Comparison of ENCODE assay signal across 8 mouse cellular contexts in the genomic region with DNA sequence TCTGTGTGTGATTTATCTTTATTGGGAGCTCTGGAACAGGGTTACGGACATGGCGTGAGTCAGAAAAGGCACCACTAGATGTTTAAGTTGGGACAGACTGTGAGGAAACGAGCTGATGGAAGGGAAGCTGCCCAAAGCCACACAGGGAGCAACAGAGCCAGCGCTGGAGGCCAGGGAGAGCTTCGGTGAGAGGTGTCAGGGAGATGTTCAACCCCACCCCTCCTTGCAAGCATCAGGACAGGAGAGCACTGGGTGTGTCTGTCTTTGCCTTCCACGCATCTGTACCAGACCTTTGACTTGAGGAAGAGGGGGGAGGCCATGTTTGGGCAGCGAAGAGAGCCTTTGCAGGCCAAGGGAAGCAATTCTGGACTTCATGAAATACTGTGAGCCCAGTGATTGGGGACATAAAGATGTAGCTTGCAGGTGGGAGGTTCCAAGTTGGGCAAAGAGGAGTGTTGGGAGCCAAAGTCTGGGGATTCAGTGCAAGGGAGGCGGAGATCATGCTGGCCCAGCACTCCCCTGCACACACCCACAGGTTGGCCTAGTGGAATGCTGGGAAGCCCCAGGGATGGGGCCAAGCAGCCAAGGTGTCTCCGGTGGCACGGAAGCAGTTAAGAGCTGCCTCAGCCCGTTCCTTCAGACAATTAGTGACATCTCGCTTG. TPM values are rescaled to one million over a fixed set of nuclear protein-coding genes. Genes with fewer than 3 reads are reported as not detected.
DNase-seq lines count a peak whose midpoint lies in the region; ATAC-seq and TF ChIP-seq lines count a peak whose summit lies in the region.

No protein-coding gene starts in this region.

- WGBS in lung, embryonic 14.5 days = 32% methylated on average over 12 of the region's 12 CpGs
- 28% methylated on average over 12 of the region's 12 CpGs for WGBS in kidney, adult 2 months
- WGBS in neural tube, embryonic 14.5 days = 25% methylated on average over 12 of the region's 12 CpGs

- TF ChIP-seq CTCF in lung, embryonic 14.5 days (IDR thresholded peaks at IDR 0.05; ENCODE audit: low read depth) = no peak
- TF ChIP-seq CTCF in kidney, adult 2 months (conservative IDR thresholded peaks at IDR 0.05; ENCODE audit: insufficient read depth, insufficient read length, low read depth, low read length) = no peak

- no peak overlapping the region for H3K4me3 ChIP-seq in lung, embryonic 14.5 days (ENCODE audit: low read depth, low read length)
- H3K4me3 ChIP-seq in kidney, adult 2 months (ENCODE audit: insufficient read depth, low read depth, low read length) = no peak overlapping the region
- no peak overlapping the region for H3K4me3 ChIP-seq in neural tube, embryonic 14.5 days (ENCODE audit: low read depth, low read length)

- H3K4me2 ChIP-seq in lung, embryonic 14.5 days = peak overlapping the region; percentile 24; the same call in 1 of the 2 replicates
- peak overlapping the region; percentile 18; the same call in 1 of the 2 replicates for H3K4me2 ChIP-seq in neural tube, embryonic 14.5 days (ENCODE audit: low read depth, low read length)

- TF ChIP-seq POLR2A in kidney, adult 2 months (IDR thresholded peaks at IDR 0.05; ENCODE audit: low read depth, low read length) = no peak

- no peaks in the 10 kb centered on the region for H3K27me3 ChIP-seq in lung, embryonic 14.5 days (ENCODE audit: insufficient read depth, low read length)
- no peaks in the 10 kb centered on the region for H3K27me3 ChIP-seq in kidney, adult 2 months (replicated peaks; ENCODE audit: control insufficient read depth, insufficient read depth, low read length)
- no peaks in the 10 kb centered on the region for H3K27me3 ChIP-seq in neural tube, embryonic 14.5 days (ENCODE audit: control insufficient read depth, insufficient read depth, low read length)

- H3K36me3 ChIP-seq in lung, embryonic 14.5 days (ENCODE audit: insufficient read depth) = no peaks in the 10 kb centered on the region
- no peaks in the 10 kb centered on the region for H3K36me3 ChIP-seq in kidney, adult 2 months (ENCODE audit: control insufficient read depth, insufficient read depth, low read length)
- H3K36me3 ChIP-seq in neural tube, embryonic 14.5 days (ENCODE audit: control insufficient read depth, insufficient read depth, low read length) = no peaks in the 10 kb centered on the region

- peaks cover 81% of the 10 kb centered on the region for H3K4me1 ChIP-seq in lung, embryonic 14.5 days (ENCODE audit: insufficient read depth)
- H3K4me1 ChIP-seq in kidney, adult 2 months (ENCODE audit: control insufficient read depth, insufficient read depth, low read length) = peaks cover 82% of the 10 kb centered on the region
- H3K4me1 ChIP-seq in neural tube, embryonic 14.5 days (ENCODE audit: control insufficient read depth, insufficient read depth, low read length) = peaks cover 92% of the 10 kb centered on the region

- no peak for DNase-seq in lung, embryonic 14.5 days
- no peak for DNase-seq in lung, postnatal 10 days
- peak; percentile 87 for DNase-seq in fat pad, adult 2 months (ENCODE audit: extremely low read depth, low read depth, low spot score)
- DNase-seq in kidney, adult 2 months = peak; percentile 65
- DNase-seq in urinary bladder, adult 18-20 months (ENCODE audit: low spot score in 2 of 2) = no peak
- DNase-seq in right cerebral cortex, postnatal 25 days = no peak
- DNase-seq in adrenal gland, adult 18-20 months (ENCODE audit: low spot score in 2 of 2) = no peak

- H3K27ac ChIP-seq in lung, embryonic 14.5 days (ENCODE audit: low read depth) = peak overlapping the region; percentile 86
- 0 out of 2 replicates have a peak overlapping the region, but pooled peaks have one; percentile 2 for H3K27ac ChIP-seq in kidney, adult 2 months (ENCODE audit: insufficient read depth, low read depth, low read length)
- H3K27ac ChIP-seq in neural tube, embryonic 14.5 days (ENCODE audit: low read depth, low read length) = peak overlapping the region; percentile 80

- H3K9ac ChIP-seq in lung, embryonic 14.5 days = no peak overlapping the region
- peak overlapping the region; percentile 25; the same call in 1 of the 2 replicates for H3K9ac ChIP-seq in neural tube, embryonic 14.5 days (replicated peaks; ENCODE audit: low read depth, low read length)

- ATAC-seq in lung, embryonic 14.5 days (ENCODE audit: insufficient read depth) = no peak
- ATAC-seq in neural tube, embryonic 14.5 days (ENCODE audit: low read depth) = no peak

- H3K9me3 ChIP-seq in lung, embryonic 14.5 days (ENCODE audit: low read depth, low read length) = no peaks in the 10 kb centered on the region
- no peaks in the 10 kb centered on the region for H3K9me3 ChIP-seq in neural tube, embryonic 14.5 days (ENCODE audit: control insufficient read depth, low read length)

RNA-seq across cellular contexts. Expression of gene Ahdc1, which starts 35.8 kb away (rescaled TPM):
- 10.2 and 10.5 TPM in 2 replicates for polyA plus RNA-seq in lung, embryonic 14.5 days (2014; fragmentation: Nextera tagmentation; extraction: Ambion mirVana)
- polyA plus RNA-seq in kidney, adult 2 months (2012; rRNA removed) = 22.2 and 23.3 TPM in 2 replicates
- 12.2 and 13.1 TPM in 2 replicates for polyA plus RNA-seq in neural tube, embryonic 14.5 days (2014; fragmentation: Nextera tagmentation; extraction: Ambion mirVana)
- 10 to 100 TPM; 72.1 to 86.9 TPM for total RNA-seq in adrenal gland, adult 18-20 months (2021)

Comparison
In these comparisons a context has a peak if more than half of its experiments do, and no peak if none do; other contexts are left out.
1. DNase-seq: peak in fat pad, adult 2 months (single experiment) and kidney, adult 2 months (single experiment); none in lung, embryonic 14.5 days (single experiment), lung, postnatal 10 days (single experiment), urinary bladder, adult 18-20 months (0 of 2), right cerebral cortex, postnatal 25 days (single experiment) and adrenal gland, adult 18-20 months (0 of 2).
2. H3K27ac ChIP-seq: peak in every context shown above with its lines; median percentile 86 in lung, embryonic 14.5 days; 80 in neural tube, embryonic 14.5 days; 2 in kidney, adult 2 months.